Mouse (Mus musculus): ENCODE results near the gene Aqp1.

Aqp1 gene

GRCm38 (mm10) chr6:55332773-55333109 lies 3.5 kb upstream of the Aqp1 start:
- DNase-seq: no peak

GRCm38 (mm10) chr6:55337242-55337641 lies 1.0 kb downstream of the Aqp1 start:
- DNase-seq: no peak

GRCm38 (mm10) chr6:55338077-55338476 lies 1.8 kb downstream of the Aqp1 start:
- DNase-seq: no peak

- DNase-seq: no peak
These were observed 2.9 kb downstream of the Aqp1 start for GRCm38 (mm10) chr6:55338934-55339825.

- DNase-seq: no peak
These were observed 5.5 kb downstream of the Aqp1 start for GRCm38 (mm10) chr6:55341688-55342087.

- DNase-seq: no peak
These were observed 6.1 kb downstream of the Aqp1 start for GRCm38 (mm10) chr6:55342328-55342727.

GRCm38 (mm10) chr6:55343446-55343845 lies 7.2 kb downstream of the Aqp1 start:
- no peak for DNase-seq

GRCm38 (mm10) chr6:55344291-55345016 lies 8.2 kb downstream of the Aqp1 start:
- DNase-seq: no peak

- no peak for DNase-seq
These were observed 9.0 kb downstream of the Aqp1 start for GRCm38 (mm10) chr6:55345264-55345663.

GRCm38 (mm10) chr6:55346491-55346890 lies 10.3 kb downstream of the Aqp1 start:
- no peak for DNase-seq

- DNase-seq: no peak
These were observed 11.7 kb downstream of the Aqp1 start for GRCm38 (mm10) chr6:55347711-55348571.

- no peak for DNase-seq
These were observed 13.0 kb downstream of the Aqp1 start for GRCm38 (mm10) chr6:55349231-55349630.

- no peak for DNase-seq
These were observed 14.2 kb downstream of the Aqp1 start for GRCm38 (mm10) chr6:55350383-55350952.

GRCm38 (mm10) chr6:55351712-55352111 lies 15.5 kb downstream of the Aqp1 start:
- no peak for DNase-seq

GRCm38 (mm10) chr6:55353711-55354445 lies 17.6 kb downstream of the Aqp1 start:
- no peak for DNase-seq

GRCm38 (mm10) chr6:55354456-55355117 lies 18.4 kb downstream of the Aqp1 start:
- DNase-seq: no peak

- DNase-seq: no peak
These were observed 19.3 kb downstream of the Aqp1 start for GRCm38 (mm10) chr6:55355575-55355974.

GRCm38 (mm10) chr6:55356017-55356703 lies 19.9 kb downstream of the Aqp1 start:
- DNase-seq: no peak

GRCm38 (mm10) chr6:55356976-55357635 lies 20.9 kb downstream of the Aqp1 start:
- no peak for DNase-seq

GRCm38 (mm10) chr6:55357636-55358031 lies 21.4 kb downstream of the Aqp1 start:
- DNase-seq: no peak

Measured in thymus, postnatal 25 days (tissue).